Mouse (Mus musculus): ENCODE results near the gene Dcn. TPM values are rescaled to one million over a fixed set of nuclear protein-coding genes. Genes with fewer than 3 reads are reported as not detected.

Gene Dcn
- polyA plus RNA-seq (2014; fragmentation: Illumina TruSeq; extraction: RNeasy Lipid Tissue Mini Kit (QIAGEN cat#74804)) = 2,276 TPM

GRCm38 (mm10) chr10:97479004-97479766 is at the start of gene Dcn:
Dcn (plus strand) TSS chr10:97479609.

GRCm38 (mm10) chr10:97564957-97565856 is 85.8 kb downstream of the Dcn start, which contains the start of gene Lum:
Lum (plus strand) TSS chr10:97565128.

Other genes with a start within 250 kb of the Dcn start
- gene Lum, start 85.5 kb downstream of the Dcn start, polyA plus RNA-seq (2014; fragmentation: Illumina TruSeq; extraction: RNeasy Lipid Tissue Mini Kit (QIAGEN cat#74804)) = 749 TPM
- gene Kera, start 127.3 kb downstream of the Dcn start, polyA plus RNA-seq (2014; fragmentation: Illumina TruSeq; extraction: RNeasy Lipid Tissue Mini Kit (QIAGEN cat#74804)) = 0.26 TPM
- 0.26 TPM for gene Epyc, start 164.5 kb downstream of the Dcn start, polyA plus RNA-seq (2014; fragmentation: Illumina TruSeq; extraction: RNeasy Lipid Tissue Mini Kit (QIAGEN cat#74804))
- gene Ccer1, start 213.4 kb downstream of the Dcn start, polyA plus RNA-seq (2014; fragmentation: Illumina TruSeq; extraction: RNeasy Lipid Tissue Mini Kit (QIAGEN cat#74804)) = not detected
- gene C030005K15Rik, start 247.1 kb downstream of the Dcn start, polyA plus RNA-seq (2014; fragmentation: Illumina TruSeq; extraction: RNeasy Lipid Tissue Mini Kit (QIAGEN cat#74804)) = not detected

All from ovary, adult 10 weeks (tissue).